Mouse (Mus musculus): Measurements from ENCODE around the gene S1pr4.

The S1pr4 gene

DNA sequence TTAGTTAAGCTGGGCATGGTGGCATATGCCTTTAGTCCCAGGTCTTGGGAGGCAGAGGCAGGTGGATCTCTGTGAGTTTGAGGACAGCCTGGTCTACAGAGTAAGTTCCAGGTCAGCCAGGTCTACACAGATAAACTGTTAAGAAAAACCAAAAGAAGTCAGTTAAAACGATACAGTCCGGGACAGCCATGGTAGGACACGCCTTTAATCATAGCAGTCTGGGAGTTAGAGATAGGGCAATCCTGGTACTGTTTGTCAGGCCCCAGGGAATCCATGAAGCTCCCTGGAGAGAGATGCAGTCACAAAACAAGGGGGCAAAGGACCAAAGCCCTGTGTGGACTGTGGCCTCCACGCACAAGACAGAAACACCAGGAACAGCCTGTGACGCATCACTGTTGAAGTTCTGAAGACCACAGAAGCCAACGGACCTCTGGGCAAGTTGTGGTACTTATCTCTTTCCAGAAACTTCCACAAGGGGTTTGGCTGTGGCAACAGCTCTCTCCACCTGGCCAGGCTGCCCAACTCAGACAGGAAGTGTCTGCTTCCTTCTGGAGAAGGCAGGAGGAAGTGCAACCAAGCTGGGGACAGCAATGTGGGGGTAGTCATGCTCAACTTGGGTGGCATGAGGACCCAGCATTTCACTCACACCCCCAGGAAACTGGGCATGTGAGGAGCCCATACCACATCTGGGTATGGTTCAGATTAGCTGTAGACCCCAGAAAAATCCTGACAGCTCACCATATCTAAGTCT lies 19.5 kb upstream of the S1pr4 start:
- DNase-seq (ENCODE audit: low spot score), result no peak

GRCm38 (mm10) chr10:81518546-81518945 lies 18.6 kb upstream of the S1pr4 start:
- DNase-seq (ENCODE audit: low spot score), result peak; percentile 67

DNA sequence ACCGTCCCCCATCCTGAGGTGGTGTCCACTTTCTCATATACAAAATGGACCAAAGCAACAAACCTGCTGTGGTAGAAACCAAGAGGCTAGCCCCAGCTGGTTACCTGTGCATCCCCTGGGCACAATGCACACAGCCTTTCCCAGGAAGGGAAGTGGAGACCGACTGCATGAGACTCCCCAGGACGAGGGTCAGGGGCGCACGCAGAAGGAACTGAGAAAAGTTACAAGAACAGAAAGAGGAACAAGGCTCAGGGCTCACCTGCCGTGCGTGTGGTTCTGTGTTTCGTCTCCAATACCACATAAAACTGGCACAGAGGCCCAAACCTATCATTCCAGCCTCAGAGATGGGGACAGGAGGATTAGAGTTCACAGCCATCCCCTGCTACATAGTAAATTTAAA lies 17.3 kb upstream of the S1pr4 start:
- DNase-seq (ENCODE audit: low spot score), result no peak

- no peak for DNase-seq (ENCODE audit: low spot score)
These were observed 13.9 kb upstream of the S1pr4 start for GRCm38 (mm10) chr10:81513798-81514197.

DNA sequence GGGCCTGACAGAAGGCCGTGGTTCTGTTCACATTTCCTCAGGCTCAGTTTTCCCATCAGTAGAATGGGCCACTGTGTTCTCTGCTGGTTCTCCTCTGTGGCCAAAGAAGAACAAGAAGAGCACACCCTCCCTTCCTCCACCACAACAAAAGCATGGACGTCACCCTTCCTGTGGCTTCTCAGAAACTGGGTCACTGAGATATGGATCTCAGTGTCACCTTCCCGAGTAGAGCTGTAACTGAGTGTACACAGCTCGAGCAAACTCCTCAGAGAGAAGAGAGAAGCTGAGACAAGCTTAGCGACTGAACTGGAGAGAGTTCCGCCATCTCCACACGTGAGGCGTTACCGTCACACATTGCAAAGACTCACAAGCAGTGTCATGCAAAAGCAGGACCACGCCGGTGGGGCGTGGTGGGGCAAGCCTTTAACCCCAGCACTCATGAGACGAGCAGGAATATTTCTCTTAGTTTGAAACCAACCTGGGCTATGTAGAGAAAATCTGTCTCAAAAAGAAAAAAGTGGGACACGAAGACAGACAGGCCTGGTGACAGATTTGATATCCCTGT lies 10.4 kb upstream of the S1pr4 start:
- no peak for DNase-seq (ENCODE audit: low spot score)

- no peak for DNase-seq (ENCODE audit: low spot score)
These were observed 8.0 kb upstream of the S1pr4 start for GRCm38 (mm10) chr10:81507691-81508489.

- DNase-seq (ENCODE audit: low spot score), result no peak
These were observed 7.2 kb upstream of the S1pr4 start for GRCm38 (mm10) chr10:81507095-81507494.

DNA sequence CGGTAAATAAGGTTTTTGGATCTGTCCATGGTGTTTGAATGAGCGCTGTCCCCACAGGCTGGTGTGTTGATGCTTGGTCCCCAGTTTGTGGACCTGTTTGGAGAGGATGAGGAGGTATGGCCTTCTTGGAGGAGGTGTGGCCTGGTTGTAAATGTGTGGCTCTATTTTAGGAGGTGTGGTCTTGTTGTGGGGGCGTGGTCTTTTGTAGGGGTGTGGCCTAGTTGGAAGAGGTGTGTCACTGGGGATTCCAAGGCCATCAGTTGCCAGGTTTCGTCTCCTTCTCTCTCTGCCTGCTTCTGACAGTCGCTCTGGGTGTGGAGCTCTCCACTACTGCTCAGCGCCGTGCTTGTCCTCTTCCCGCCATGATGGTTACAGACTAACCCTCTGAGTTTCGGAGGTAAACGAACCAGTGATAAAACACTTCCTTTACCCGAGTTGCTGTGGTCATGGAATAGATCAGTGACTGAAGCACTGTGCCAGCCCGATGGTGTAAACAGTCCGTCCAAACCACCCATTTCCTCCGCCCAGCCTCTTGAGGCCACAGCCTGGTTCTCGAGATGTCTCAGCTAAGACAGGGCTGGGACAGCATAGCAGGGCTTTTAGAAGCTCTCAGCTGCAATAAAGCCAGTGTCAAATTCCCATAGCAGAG lies 5.2 kb upstream of the S1pr4 start:
- DNase-seq (ENCODE audit: low spot score), result no peak

DNA sequence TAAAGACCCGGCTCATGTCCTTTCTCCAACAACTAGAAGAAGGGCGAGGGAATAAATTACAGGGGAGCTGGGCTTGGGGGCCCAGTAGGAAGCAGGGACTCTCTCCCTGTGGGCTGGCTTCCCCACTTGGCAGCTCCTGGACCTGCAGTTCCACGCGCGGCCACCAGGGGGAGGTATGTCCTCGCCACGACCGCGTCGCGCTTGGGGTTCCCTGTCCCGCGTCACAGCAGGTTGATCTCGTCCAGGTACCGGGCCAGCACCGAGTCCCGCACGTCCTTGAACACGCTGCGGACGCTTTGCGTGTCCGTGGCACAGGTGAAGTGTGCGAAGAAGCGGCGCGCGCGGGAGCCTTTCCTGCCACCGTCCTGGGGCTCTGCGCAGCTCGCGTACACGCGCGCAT lies 2.7 kb upstream of the S1pr4 start:
- DNase-seq (ENCODE audit: low spot score), result peak; percentile 75

DNA sequence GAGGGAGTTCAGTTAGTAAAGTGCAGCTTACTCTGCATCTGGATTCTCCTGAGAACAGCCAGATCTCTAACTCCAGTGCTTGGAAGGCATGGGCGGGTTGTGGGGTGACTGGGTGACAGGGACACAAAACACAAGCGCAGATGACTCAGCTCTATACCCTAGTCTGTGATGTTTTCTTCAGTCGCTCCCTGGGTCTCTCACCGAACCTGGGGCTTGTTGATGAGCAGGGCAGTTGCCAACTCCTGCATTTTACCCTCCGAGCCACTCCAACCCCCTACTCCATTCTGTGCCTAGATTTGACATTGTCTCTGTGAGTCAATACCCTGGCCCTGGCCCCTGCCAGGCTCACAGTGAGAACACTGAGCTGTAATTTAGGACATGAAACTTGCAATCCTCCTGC lies 1.9 kb upstream of the S1pr4 start:
- no peak for DNase-seq (ENCODE audit: low spot score)

DNA sequence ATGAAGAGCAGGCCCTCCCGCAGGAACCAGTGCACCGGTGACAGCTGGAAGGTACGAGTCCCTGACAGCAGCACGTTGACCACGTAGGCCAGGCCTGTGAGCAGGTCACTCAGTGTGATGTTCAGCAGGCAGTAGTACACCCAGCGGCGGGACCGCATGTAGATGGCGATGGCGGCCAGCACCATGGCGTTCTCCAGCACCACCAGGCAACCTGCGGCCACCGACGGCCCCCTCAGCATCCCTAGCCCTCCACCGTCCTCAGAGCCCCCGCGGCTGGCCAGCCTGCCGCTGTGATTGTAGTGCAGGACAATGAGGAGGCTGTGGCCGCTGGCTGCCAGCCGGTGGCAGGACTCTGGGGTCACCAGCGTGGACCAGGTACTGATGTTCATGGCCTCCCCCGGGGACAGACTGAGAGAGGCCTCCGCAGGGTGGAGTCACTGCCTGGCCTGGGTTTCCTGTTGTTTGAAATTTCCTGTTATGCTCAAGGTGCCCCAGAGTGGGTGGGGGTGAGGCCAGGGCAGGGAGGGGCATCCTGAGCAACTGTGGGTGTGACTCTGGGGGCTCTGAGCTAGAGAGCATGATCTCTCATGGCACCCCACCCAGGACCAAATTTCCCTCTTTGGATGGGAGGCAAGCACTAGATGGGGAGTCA lies 556 bp downstream of the S1pr4 start:
- no peak for DNase-seq (ENCODE audit: low spot score)

- no peak for DNase-seq (ENCODE audit: low spot score)
These were observed 1.3 kb downstream of the S1pr4 start for GRCm38 (mm10) chr10:81498316-81499249.

DNA sequence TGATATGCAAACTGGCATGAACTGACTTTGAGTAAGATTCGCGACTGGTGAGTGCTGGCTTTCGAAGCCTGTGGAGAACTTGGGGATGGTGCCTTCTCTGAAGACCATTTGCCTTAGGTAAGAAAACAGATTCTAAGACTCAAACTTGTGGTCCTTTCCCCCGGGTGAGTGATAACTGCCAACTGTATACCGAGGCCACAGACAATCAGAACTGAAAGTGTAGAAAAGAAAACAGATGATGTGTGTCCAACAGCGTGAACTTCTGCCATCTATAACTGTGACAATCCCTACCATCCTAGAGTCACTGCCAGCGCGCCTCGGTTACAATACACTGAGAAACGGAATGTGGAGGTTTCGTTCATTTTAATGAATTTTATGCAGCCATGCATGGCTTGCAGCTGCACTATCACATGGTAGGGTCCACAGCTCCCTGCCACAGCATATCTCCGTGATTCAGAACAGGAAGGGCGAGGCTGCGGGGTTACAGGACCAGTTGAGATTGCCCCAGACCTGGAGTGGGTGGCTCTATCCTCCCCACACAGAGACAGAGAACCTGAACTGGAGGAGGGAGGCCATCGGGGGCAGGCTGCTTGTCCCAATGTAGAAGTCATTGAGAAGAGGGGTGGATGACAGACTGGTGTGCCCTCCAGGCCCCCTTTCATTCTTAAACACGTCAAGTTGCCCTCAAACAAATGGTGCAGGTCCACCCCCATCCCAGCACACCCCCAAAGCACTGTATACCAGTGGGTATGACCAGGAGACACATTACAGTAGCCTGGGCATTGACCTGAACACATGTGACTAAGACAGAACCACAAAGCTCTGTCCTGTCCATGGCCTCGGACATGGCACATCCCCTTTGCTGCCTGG lies 2.3 kb downstream of the S1pr4 start:
- DNase-seq (ENCODE audit: low spot score), result peak; percentile 26

GRCm38 (mm10) chr10:81496969-81497368 lies 3.0 kb downstream of the S1pr4 start:
- DNase-seq (ENCODE audit: low spot score), result no peak

DNA sequence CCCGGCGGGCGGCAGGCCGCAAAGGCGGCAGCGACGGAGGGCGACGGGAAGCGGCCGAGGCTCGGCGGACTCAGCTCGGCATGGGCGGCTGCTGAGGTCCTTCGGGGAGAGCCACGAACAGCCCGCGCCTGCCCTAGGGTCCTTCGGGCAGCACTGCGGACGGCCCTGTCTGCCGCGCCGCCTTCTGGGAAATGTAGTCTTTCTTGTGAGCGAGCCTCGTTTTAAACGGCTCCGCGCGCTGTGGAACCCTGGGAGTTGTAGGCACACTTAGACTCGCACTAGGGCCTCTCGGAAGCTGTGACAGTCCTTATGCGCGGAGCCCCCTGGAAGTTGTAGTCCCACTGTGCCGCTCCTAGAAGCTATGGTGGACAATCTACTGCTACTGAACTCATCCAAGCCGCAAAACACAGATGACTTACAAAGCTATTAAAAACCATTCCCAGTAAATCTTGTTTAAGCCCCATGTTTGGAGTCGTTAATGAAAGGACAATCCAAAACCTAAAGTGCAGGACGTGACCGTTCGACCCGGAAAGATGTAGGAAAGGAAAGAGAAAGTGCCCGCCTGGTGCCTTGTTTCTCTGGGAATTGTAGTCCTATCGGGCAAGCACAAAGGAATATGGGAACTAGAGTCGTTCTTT lies 3.5 kb downstream of the S1pr4 start, which contains the start of gene Ncln:
TSS of gene Ncln (minus strand) at position 129 of the 638 bp plus-strand sequence.
- DNase-seq (ENCODE audit: low spot score), result peak; percentile 98

DNA sequence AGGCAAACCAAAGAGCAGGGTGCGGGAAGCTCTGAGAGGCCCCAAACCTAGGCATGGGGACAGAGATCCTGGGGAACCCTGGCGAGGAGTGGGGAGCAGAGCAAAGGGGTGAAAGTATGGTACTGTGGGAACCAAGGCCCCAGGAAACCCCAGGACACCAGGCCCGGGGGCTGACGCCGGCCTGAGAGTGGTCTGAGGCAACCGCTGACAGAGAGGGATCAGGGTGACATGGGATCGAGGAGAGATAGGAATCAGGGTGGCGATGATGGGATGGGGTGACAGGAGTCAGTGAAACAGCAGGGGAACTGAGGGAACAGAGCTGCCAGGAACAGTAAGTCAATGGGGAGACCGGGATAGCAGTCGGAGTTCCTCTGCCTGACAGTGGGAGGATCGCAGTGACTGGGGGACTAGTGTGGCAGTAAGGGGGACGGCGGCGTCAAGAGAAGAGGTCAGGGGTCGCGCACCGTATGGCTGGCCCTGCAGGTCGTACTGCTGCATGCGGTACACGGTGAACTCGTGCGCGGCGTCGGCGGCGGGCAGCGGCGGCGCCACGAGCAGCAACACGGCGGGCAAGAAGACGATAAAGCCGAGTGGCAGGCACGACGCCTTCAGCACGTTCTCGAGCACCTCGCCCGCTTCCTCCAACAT lies 4.2 kb downstream of the S1pr4 start:
- no peak for DNase-seq (ENCODE audit: low spot score)

- DNase-seq (ENCODE audit: low spot score), result no peak
These were observed 4.8 kb downstream of the S1pr4 start for GRCm38 (mm10) chr10:81495151-81495550.

GRCm38 (mm10) chr10:81494260-81495041 lies 5.5 kb downstream of the S1pr4 start:
- no peak for DNase-seq (ENCODE audit: low spot score)

Measured in MN1 (cell line).